Mouse (Mus musculus) liver, postnatal 0 days (tissue): ENCODE data around the gene Nedd9.

Source experiments
- CTCF ChIP-seq: sonication (generic); IDR thresholded peaks from 2 replicates; pipeline ENCODE4 v1.5.1; 2016; ENCODE audit warnings: antibody characterized with exemption, low read depth
- EP300 ChIP-seq: IDR thresholded peaks from 2 replicates; pipeline ENCODE4 v1.6.1; 2016; ENCODE audit warnings: antibody characterized with exemption, low read depth, mild to moderate bottlenecking

DNA sequence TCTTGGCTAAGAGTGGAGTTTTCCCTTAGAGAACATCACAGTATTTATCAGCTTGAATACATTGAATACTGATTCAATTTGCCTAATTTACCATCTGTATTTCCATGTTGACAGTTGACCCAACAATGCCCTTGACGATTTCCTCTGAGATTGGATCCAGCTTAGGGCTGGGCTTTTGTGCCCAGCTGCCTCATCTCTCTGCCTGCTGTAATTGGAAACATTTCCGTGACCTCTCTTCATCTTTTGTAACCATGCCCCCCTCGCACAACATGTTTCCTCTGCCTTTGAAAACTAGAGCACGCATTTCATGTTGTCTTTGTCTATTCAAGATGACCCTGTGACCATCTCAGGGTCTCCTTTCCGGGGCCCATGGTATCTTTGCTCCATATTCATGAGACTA, 188.2 kb downstream of the Nedd9 start:
- TF ChIP-seq EP300 (no peak), CTCF (no peak)
